Mouse (Mus musculus) limb, embryonic 14.5 days (tissue): ENCODE results near the gene Hemk1. TPM values are rescaled to one million over a fixed set of nuclear protein-coding genes. Genes with fewer than 3 reads are reported as not detected.

Experiments
- ATAC-seq: fragments of 200-750 bp; cut with Nextera tagmentation; 2 replicates; pipeline ENCODE4 v1.8.0; 2017; ENCODE audit warnings: low read depth, moderate number of reproducible peaks, moderate TSS enrichment; ENCODE audit not compliant: low FRiP score
- DNase-seq: peaks from one replicate; pipeline ENCODE4 v3.0.0-alpha.2; 2015; ENCODE audit warnings: low spot score
- H3K27ac ChIP-seq: fragments of 300-500 bp; sonication (generic); replicated peaks from 2 replicates; pipeline ENCODE4 v1.5.1; 2014; ENCODE audit warnings: low read depth, mild to moderate bottlenecking, low read length, moderate library complexity, mixed read lengths
- H3K27me3 ChIP-seq: fragments of 300-500 bp; sonication (generic); 2 replicates; pipeline ENCODE4 v1.6.1; 2014; ENCODE audit warnings: low read length, mixed read lengths; ENCODE audit not compliant: control insufficient read depth, insufficient read depth
- H3K36me3 ChIP-seq: fragments of 300-500 bp; sonication (generic); 2 replicates; pipeline ENCODE4 v1.6.1; 2014; ENCODE audit warnings: mild to moderate bottlenecking, low read length, moderate library complexity, mixed read lengths; ENCODE audit not compliant: control insufficient read depth, insufficient read depth
- H3K4me1 ChIP-seq: fragments of 300-500 bp; sonication (generic); 2 replicates; pipeline ENCODE4 v1.6.1; 2014; ENCODE audit warnings: antibody characterized with exemption, low read length, mixed read lengths; ENCODE audit not compliant: control insufficient read depth, insufficient read depth
- H3K4me2 ChIP-seq: fragments of 300-500 bp; sonication (generic); replicated peaks from 2 replicates; pipeline ENCODE4 v1.6.1; 2014; ENCODE audit warnings: low read depth, mild to moderate bottlenecking, low read length, moderate library complexity; ENCODE audit not compliant: severe bottlenecking
- H3K4me3 ChIP-seq: fragments of 300-500 bp; sonication (generic); replicated peaks from 2 replicates; pipeline ENCODE4 v1.5.1; 2014; ENCODE audit warnings: low read length
- H3K9ac ChIP-seq: fragments of 300-500 bp; sonication (generic); 2 replicates; pipeline ENCODE4 v1.6.1; 2014; ENCODE audit warnings: mild to moderate bottlenecking, low read depth, low read length, moderate library complexity; ENCODE audit not compliant: severe bottlenecking
- H3K9me3 ChIP-seq: fragments of 300-500 bp; sonication (generic); 2 replicates; pipeline ENCODE4 v1.6.1; 2016; ENCODE audit warnings: low read length; ENCODE audit not compliant: control insufficient read depth
- POLR2A ChIP-seq: fragments of 200-500 bp; IDR thresholded peaks from 2 replicates; pipeline ENCODE4 v1.8.0; 2012; ENCODE audit warnings: inconsistent platforms, mild to moderate bottlenecking, moderate library complexity, borderline replicate concordance; ENCODE audit not compliant: insufficient read depth, insufficient read length; ENCODE audit errors: extremely low read depth
- WGBS: fragments of 180-500 bp; shearing (Covaris S2); extraction: QIAGEN DNeasy Blood & Tissue Kit; methylation state at CpG from one replicate; pipeline ENCODE4 v1.1.7; 2014; 5-methylcytosine and 5-hydroxymethylcytosine counted together
- polyA plus RNA-seq, 2 experiments: library from polyadenylated mRNA; depleted of rRNA in 1 of 2; stranded (reverse) in 1 of 2; unstranded in 1 of 2; fragments of >200 nt; fragmentation: Nextera tagmentation in 1 of 2; extraction: Ambion mirVana in 1 of 2; gene quantifications; 2 replicates each; pipeline versions ENCODE4 v1.2.1 to v1.2.3; 2012 to 2014

Gene Hemk1
- polyA plus RNA-seq (2012; rRNA removed) = 24.9 and 32.9 TPM in 2 replicates
- 12.2 and 12.8 TPM in 2 replicates for polyA plus RNA-seq (2014; fragmentation: Nextera tagmentation; extraction: Ambion mirVana)

DNA sequence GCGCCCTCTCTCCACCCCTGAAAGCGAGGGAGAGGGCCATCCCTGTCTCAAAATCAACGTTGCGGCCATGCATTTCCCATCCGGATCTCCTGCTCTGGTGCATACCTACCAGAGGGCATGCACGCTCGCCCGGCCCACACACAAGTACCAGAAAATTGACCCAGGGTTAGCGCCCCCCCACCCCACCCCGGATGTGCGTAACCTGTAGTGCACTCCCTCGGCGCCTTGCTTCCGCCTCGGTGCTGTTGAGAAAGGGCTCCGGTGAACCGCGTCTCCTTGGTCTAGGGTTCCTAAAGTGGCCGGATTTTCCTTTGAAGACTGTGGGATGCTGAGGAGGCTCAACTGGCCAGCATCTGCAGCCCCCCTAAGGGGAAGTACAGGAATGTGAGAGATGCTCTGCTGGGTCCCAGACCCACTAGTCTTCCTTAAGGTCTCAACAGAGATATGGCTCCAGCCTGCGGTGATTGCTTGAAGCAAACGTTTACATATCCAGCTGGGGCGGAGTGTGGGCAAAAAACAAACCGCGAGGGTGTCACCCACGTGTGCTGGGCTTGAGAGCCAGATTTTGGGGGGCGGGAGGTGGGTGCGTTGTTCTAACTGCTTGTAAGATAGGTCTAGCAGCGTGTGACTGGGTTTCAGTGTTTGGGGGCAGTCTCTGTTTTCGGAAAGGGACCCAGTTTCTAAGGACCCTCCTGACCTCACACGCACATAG, at the start of gene Hemk1:
Gene Hemk1 (minus strand): TSS at position 179 of the 712 bp plus-strand sequence.
- Histone ChIP-seq H3K27me3 (no peaks in the 10 kb centered on the region), H3K9me3 (no peaks in the 10 kb centered on the region), H3K4me2 (peak within 1 kb of the TSS; percentile 70), H3K36me3 (0 out of 2 replicates have a peak, but pooled peaks cover 1% of the 10 kb centered on the region), H3K4me3 (peak within 1 kb of the TSS; percentile 61), H3K9ac (peak within 1 kb of the TSS; percentile 74), H3K27ac (no peak within 1 kb of the TSS; the same call in 1 of the 2 replicates), H3K4me1 (peaks cover 12% of the 10 kb centered on the region; the same call in 1 of the 2 replicates)
- no peak for TF ChIP-seq POLR2A
- DNase-seq = peak; percentile 86
- ATAC-seq = peak; percentile 84
- 5% methylated on average over 30 of the region's 30 CpGs for WGBS

- ATAC-seq = no peak
- no peaks in the 10 kb centered on the region for H3K9me3 ChIP-seq
- H3K27me3 ChIP-seq = peaks cover 23% of the 10 kb centered on the region
- no peak overlapping the region for H3K9ac ChIP-seq
- H3K4me2 ChIP-seq = no peak overlapping the region
- no peak for TF ChIP-seq POLR2A
- H3K4me1 ChIP-seq = 0 out of 2 replicates have a peak, but pooled peaks cover 4% of the 10 kb centered on the region
- no peak for DNase-seq
- H3K27ac ChIP-seq = no peak overlapping the region
- no peak overlapping the region for H3K4me3 ChIP-seq
- H3K36me3 ChIP-seq = no peaks in the 10 kb centered on the region
- WGBS = 74% methylated on average over 3 of the region's 3 CpGs
These were observed 49.6 kb upstream of the Hemk1 start for GRCm38 (mm10) chr9:107387708-107388107.

DNA sequence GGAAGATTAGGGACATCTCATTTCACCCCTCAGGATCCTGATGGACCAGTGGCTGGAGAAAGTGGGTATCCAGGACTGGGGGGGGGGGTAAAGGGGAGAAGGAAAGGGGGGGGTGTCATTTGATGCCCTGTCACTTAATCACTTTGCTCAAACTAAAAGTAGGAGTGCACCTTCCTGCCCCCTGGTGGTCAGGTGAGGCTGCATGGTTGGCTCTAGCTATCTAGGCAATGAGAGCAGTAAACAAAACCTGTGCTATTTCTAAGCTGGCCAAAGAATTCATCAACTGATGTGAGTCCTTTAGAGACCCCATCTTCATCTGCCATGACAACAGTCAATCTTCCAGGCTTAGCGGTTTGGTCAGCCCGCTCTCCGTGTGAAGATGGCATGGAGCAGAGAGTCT, 48.6 kb upstream of the Hemk1 start:
- Histone ChIP-seq H3K4me2 (no peak overlapping the region), H3K4me3 (no peak overlapping the region), H3K4me1 (0 out of 2 replicates have a peak, but pooled peaks cover 4% of the 10 kb centered on the region), H3K27me3 (peaks cover 33% of the 10 kb centered on the region), H3K9me3 (no peaks in the 10 kb centered on the region), H3K9ac (no peak overlapping the region), H3K27ac (no peak overlapping the region), H3K36me3 (no peaks in the 10 kb centered on the region)
- ATAC-seq (no peak), DNase-seq (no peak)
- TF ChIP-seq POLR2A = no peak
- 48% methylated on average over 3 of the region's 3 CpGs for WGBS

- Histone ChIP-seq H3K9me3 (no peaks in the 10 kb centered on the region), H3K4me3 (no peak overlapping the region), H3K4me2 (no peak overlapping the region), H3K36me3 (no peaks in the 10 kb centered on the region), H3K27ac (no peak overlapping the region), H3K9ac (no peak overlapping the region), H3K4me1 (0 out of 2 replicates have a peak, but pooled peaks cover 4% of the 10 kb centered on the region), H3K27me3 (peaks cover 56% of the 10 kb centered on the region)
- no peak for TF ChIP-seq POLR2A
- ATAC-seq (no peak), DNase-seq (no peak)
- WGBS = 27% methylated on average over 3 of the region's 3 CpGs
These were observed 46.2 kb upstream of the Hemk1 start for GRCm38 (mm10) chr9:107384396-107384795.

DNA sequence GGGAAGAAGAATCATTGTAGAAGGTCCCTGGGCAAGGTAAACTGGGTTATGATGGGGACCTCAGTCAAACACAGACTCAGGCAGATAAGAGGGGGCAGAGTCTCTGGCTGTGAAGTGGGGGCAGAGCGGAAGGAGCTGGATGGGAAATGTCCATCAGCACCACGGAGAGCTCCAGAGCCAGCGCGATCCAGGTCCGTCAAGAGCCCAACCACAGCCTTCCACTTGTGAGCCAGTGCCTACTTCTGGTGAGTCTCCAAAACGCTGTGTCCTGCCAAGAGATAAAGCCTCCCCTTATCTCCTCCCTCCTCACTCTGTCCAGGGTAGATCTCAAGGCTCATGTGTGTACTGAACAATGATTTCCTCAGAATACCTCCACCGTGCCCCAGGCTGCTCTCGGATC, 43.6 kb upstream of the Hemk1 start:
- H3K9me3 ChIP-seq = no peaks in the 10 kb centered on the region
- no peak for TF ChIP-seq POLR2A
- H3K4me2 ChIP-seq = no peak overlapping the region
- peak; percentile 51 for DNase-seq
- H3K36me3 ChIP-seq = no peaks in the 10 kb centered on the region
- no peak overlapping the region for H3K27ac ChIP-seq
- peaks cover 7% of the 10 kb centered on the region; the same call in 1 of the 2 replicates for H3K4me1 ChIP-seq
- ATAC-seq = no peak
- WGBS = 5% methylated on average over 8 of the region's 8 CpGs
- no peak overlapping the region for H3K4me3 ChIP-seq
- H3K9ac ChIP-seq = no peak overlapping the region
- peaks cover 82% of the 10 kb centered on the region for H3K27me3 ChIP-seq
